Mouse (Mus musculus): ENCODE data around the gene Shbg.
"Not testable (repeated sequence)": the region's sequence is repeated elsewhere in the genome, so short reads cannot be mapped to it uniquely, and the experiment has no call there.

Shbg gene

GRCm38 (mm10) chr11:69632284-69633089, 14.8 kb upstream of the Shbg start, which contains the start of gene Fxr2:
Fxr2 (plus strand) TSS chr11:69632990.
- DNase-seq (ENCODE audit: low spot score) = peak; percentile 100

DNA sequence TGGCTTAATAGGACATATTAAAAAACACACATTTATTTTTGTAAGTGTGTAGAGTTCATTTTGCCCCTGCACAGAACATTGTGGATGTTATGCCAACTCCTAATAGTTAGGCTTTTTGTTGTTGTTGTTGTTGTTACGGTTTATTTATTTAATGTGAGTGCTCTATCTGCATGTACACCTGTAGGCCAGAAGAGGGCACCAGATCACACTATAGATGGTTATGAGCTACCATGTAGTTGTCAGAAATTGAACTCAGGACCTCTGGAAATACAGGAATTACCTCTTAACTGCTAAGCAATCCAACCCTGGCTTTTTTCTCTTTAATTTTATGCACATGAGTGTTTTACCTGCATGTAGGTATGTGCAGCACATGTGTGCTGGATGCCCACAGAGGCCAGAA, 12.1 kb upstream of the Shbg start:
- no peak for DNase-seq (ENCODE audit: low spot score)

GRCm38 (mm10) chr11:69628286-69628685, 10.6 kb upstream of the Shbg start:
- DNase-seq (ENCODE audit: low spot score) = peak; percentile 67

GRCm38 (mm10) chr11:69624339-69624738, 6.6 kb upstream of the Shbg start:
- not testable (repeated sequence) for DNase-seq (ENCODE audit: low spot score)

DNA sequence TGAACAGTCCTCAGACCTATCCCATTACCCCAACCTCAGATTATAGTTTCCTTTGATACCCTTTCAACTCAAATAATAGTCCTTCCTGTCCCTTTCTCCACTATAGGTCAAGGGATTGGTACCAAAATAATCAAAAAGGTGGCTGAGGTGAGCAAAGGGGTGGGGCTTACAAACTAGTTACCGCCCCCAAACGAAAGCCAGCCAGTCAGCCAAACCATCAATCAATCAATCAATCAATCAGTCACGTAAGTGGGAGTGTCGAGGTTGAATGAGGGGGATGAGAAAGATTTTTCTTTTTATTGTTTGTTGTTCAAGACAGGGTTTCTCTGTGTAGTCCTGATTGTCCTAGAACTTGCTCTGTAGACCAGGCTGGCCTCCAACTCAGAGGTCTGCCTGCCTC, 5.3 kb upstream of the Shbg start:
- DNase-seq (ENCODE audit: low spot score) = no peak

DNA sequence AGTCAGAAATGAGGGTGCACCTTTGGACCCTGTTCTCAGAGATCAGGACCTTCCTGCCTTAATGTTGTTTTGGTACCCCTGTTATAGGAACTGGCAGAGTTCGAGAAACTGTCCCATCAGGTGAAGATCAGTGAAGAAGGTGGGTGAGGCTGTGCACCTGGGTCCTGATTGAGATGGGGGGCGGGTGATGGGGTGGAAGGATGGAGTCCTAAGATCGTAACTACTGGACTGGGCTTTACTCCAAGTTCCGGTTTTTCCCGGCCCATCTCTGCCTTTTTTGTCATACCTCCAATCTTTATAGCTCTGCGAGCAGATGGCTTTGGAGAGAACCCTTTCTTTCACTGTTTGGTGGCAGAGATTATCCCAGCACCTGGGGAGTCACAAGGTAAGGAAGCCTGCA, 4.7 kb upstream of the Shbg start:
- no peak for DNase-seq (ENCODE audit: low spot score)

DNA sequence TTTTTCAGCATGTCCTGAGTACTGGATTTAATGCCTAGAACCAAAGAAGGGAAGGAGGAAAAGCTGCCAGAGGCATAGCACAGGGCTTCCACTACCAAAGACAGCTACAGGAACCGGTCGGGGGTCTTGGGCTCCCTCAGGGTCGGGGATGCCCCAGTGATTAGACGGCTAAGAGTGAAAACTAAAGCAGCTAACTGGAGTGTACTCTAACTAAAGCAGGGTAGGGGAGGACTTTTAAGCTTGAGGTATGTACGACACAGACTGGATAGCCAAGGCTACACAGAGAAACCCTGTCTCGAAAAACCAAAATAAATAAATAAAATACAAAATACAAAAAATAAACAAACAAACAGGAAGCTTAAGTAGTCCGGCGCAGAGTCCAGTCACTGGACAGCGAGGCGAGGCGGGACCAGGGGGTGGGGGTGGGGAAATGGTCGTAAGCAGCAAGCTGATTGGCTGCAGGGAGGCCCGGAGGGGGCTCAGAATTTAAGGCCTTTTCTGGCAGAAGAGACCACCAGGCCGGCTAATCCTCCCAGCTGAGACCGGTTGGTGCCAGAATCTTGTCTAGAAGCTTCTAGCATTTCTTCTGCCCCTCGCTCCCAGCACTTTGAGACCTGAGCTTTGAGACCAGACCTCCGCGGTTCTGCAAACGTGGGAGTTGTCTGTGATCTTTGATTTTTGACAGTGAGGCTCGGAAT, 4.0 kb upstream of the Shbg start, which contains the start of gene Sat2:
TSS of gene Sat2 (plus strand) at position 454 of the 698 bp plus-strand sequence.
- peak; percentile 86 for DNase-seq (ENCODE audit: low spot score)

DNA sequence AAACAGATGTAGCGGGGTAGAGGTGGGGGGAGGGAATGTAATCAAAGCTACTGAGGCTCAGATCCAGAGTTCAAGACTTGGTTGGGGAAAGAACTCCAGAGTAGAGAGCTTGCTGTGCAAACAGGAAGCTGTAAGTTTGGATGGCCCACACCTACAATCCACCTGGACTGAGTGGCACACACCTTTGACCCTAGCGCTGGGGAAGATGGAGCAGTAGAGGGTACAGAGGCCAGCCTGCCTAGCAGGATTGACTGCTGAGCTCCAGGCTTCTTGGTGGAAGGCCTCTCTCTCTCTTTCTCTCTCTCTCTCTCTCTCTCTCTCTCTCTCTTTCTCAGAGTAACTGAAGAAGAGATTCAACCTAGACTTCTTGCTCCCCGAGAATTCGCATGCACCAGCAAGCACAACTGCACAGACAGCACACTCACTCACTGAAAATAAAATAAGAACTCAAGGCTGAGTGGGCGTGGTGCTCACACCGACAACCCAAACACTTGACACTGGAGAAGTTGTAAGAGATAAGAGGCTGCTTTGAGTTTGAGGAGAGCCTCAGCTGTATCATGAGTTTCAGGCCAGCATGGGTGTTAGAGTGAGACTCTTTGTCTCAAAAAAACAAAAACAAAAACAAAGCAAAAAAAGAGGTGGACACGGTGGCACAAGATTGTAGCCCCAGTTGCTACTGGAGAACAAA, 2.8 kb upstream of the Shbg start:
- DNase-seq (ENCODE audit: low spot score) = peak; percentile 50

DNA sequence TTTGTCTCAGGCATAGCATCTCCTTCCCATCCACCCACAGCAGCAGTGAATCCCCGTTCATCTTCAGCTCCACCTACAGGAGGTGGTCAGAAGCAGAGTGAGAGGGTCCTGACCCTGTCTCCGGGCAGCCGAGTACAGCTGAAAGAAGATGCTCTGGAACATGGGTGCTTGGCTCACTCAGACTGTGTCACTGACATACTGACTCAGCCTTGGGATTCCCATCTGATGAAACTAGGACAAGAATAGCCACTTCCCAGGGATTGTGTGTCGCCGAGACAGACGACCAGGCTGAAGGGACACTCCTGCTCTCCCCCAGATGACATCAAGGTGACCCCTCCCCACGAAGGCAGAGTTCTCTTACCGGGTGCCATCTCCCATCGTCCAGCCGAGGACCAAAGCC, 924 bp downstream of the Shbg start:
- no peak for DNase-seq (ENCODE audit: low spot score)

DNA sequence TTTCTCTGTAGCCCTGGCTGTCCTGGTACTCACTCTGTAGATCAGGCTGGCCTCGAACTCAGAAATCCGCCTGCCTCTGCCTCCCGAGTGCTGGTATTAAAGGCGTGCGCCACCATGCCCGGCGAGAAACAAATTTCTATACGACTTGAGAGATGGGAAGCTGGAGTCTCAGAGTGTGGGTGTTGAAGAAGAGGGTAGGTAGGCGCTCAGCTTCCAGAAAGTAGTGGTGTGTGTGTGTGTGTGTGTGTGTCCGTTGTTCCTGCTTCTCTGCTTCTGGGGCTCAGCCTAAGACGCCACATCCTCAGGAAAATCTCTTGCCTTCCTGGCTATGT, 3.5 kb downstream of the Shbg start:
- not testable (repeated sequence) for DNase-seq (ENCODE audit: low spot score)

GRCm38 (mm10) chr11:69613553-69614256, 4.0 kb downstream of the Shbg start:
- peak; percentile 76 for DNase-seq (ENCODE audit: low spot score)

GRCm38 (mm10) chr11:69610899-69611298, 6.8 kb downstream of the Shbg start:
- DNase-seq (ENCODE audit: low spot score) = no peak

DNA sequence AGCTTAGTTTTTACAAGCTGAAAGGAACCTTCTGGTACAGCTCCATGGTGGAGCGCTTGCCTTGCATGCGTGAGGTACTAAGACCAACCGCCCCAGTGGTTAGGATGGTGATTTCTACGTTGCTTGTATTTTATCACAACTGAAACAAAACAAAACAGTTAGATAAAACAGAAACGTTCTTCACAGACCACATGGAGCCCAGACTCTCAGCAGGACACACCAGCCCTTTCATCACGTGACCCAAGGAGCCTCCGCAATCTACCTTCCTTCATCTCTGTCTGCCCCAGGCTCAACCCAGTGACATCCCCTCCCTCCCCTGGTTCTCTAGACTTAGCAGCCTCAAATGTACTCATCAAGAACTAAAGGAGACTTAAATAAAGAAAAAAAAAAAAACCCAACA, 8.3 kb downstream of the Shbg start:
- no peak for DNase-seq (ENCODE audit: low spot score)

- DNase-seq (ENCODE audit: low spot score) = no peak
Measured at GRCm38 (mm10) chr11:69608525-69608924, 9.2 kb downstream of the Shbg start.

- no peak for DNase-seq (ENCODE audit: low spot score)
Measured at GRCm38 (mm10) chr11:69606832-69607231, 10.9 kb downstream of the Shbg start.

- no peak for DNase-seq (ENCODE audit: low spot score)
Measured at GRCm38 (mm10) chr11:69606491-69606795, 11.3 kb downstream of the Shbg start.

GRCm38 (mm10) chr11:69605726-69606490, 11.8 kb downstream of the Shbg start, which contains the start of gene Atp1b2:
Atp1b2 (minus strand) TSS chr11:69605942.
- peak; percentile 80 for DNase-seq (ENCODE audit: low spot score)

DNA sequence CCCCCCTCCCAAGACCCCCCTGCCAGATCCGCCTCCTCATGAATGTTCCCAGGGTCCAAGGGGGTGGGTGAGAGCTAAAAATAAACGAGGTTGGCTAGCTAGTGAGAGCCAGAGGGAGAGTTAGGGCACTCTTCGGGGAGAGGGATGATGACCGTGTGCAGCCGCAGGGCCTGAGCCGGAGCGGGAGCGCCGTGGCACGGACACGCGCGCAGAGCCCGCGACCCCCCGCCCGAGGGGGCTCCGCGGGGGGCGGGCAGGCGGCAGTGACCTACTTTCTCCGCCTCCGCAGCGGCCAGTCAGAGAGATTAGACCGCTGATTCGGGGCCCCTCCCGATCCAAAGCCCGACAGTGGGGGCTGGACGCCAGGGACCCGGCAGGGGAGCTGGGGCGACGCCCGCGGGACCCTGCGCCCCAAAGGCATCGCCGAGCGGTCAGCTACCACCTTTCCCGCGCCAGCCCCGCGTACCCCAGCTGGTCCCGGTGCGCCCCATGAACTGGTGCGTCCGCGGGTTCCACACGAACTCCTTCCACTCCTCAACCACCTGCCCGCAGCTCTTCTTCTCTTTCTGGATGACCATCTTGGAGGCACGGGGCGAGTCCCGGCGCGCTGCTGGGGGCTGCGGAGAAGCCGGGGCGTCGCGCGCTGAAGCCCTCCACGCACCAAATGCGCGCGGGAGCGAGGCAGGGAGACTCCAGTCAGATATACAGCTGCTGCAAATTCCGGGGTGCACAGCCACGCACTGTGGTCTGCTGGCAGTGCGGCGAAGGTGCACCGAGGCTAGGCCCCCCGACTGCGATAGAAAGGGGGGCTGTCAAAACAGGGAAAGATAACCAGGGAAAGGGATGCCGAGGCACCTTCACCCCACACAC, 12.7 kb downstream of the Shbg start:
- no peak for DNase-seq (ENCODE audit: low spot score)

GRCm38 (mm10) chr11:69604347-69604746, 13.4 kb downstream of the Shbg start:
- no peak for DNase-seq (ENCODE audit: low spot score)

GRCm38 (mm10) chr11:69603516-69603915, 14.2 kb downstream of the Shbg start:
- no peak for DNase-seq (ENCODE audit: low spot score)

DNA sequence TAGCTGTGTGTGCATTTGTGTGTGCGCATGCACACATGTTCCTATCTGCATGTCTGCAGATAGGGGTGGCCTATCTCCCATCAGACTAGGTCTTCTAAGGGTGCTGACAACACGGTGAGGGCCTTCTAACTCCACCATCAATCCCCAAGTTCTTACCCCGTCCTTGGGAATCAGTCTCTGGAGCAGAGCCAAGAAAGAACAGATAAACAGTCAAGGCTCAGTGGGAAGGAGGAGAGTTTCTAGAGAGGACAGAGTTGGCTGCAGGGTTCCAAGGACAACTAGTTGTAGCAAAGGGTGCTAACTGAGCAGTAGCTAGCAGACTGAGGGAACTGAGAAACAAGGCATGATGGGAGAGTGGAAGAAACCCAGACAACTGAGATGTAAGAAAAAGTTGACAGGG, 15.9 kb downstream of the Shbg start:
- no peak for DNase-seq (ENCODE audit: low spot score)

All from yolk sac, embryonic 10.5 days (tissue).